Mouse (Mus musculus) common myeloid progenitor, adult 5-6 weeks (primary cell): ENCODE measurements around the gene Tcf7. TPM values are rescaled to one million over a fixed set of nuclear protein-coding genes. Genes with fewer than 3 reads are reported as not detected.

Source experiments
- ATAC-seq: replicated peaks from 2 replicates; pipeline ENCODE4 v1.8.0; 2016; ENCODE audit warnings: low read depth, mild to moderate bottlenecking, moderate TSS enrichment, inconsistent platforms; ENCODE audit not compliant: poor library complexity, severe bottlenecking
- total RNA-seq: library from RNA; stranded (forward); fragments of 200-1000, 187-1606 nt; gene quantifications from 2 replicates; pipeline ENCODE4 v1.2.3, GENCODE M21; 2017

Gene Tcf7
- total RNA-seq: 1.2 TPM in 2 replicates

GRCm38 (mm10) chr11:52282774-52283595 is at the start of gene Tcf7:
Tcf7 (minus strand) TSS chr11:52283014.
- no peak for ATAC-seq

- no peak for ATAC-seq
Observed at GRCm38 (mm10) chr11:52327313-52327712, 44.5 kb upstream of the Tcf7 start.

DNA sequence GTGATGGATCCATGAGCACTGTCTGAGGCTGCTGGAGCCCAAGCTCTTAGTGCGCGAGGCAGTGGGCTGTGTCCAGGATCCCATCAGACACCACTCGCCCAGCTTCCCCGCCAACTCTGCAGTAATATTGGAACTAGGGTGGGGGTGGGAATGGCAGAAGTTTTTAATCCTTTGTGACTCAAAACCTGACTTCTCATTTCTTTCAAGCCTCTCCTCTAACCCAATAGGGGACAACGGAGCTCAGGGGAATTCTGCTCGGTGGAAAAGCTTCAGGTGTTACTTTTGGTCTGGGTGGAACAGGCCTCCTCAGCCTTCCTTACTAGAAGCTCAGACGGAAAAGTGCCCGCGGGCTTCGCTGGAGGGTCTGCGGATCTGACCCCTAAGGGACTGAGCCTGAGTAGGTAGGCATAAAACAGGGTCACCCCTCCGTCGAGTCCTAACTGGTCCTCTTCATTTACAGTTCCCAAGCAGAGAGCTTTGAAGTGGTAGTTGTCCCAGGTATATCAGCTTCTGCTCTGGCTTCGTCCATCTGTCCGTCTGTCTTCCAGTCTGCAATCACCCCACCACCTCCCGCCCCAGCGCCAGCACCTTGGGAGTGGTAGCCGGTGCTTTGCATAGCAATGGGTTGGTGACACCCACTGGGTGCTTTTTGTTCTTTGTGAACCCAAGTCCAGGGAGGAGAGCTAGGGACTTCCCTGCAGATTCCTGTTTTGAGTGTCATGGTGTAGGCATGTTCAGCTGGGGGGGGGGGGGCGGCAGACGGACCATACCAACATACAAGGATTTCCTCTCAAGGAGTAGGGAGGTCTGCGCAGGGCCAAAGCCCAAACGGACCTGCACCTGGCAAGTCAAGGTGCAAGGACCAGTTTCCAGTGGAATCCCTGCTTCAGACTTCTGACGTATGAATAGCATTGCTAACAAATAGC is 41.9 kb upstream of the Tcf7 start:
- ATAC-seq: no peak

DNA sequence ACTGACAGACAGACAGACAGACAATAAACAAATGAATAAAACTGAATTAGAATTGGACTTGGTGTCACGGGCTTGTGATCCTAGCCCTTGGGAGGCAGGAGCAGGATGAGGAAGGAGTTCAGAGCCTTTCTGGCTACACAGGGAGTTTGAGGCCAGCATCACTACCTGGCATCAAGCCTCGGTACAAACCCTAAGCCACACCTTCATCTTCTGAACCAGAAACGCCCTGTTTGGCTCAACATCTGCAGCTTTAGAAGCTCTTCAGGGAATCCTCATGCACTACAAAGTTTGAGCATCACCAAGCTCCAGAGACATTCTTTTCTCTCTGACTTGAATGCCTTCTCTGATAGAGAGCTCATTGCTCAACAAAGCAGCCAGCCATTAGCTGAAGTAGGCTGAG is 38.7 kb upstream of the Tcf7 start:
- ATAC-seq: no peak

- ATAC-seq: no peak
Observed at GRCm38 (mm10) chr11:52320529-52320928, 37.7 kb upstream of the Tcf7 start.

DNA sequence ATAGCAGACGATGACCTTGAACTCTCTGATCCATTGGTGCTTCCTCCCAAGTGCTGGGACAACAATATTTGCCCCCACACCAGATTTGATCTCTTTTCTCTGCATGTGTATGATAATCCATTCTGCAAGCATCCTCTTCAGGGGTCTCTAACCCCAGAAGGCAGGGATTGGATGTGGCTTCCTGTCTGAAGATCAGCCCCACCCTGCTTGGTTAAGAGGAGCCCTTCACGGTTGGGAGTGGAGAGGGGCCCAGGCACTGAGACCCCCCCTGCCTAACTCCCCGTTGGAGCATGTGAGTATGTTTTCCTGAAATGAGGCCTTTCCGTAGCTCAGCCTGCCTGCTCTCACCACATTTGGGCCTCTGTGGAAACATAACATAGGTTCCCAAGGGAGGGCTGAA is 36.9 kb upstream of the Tcf7 start:
- no peak for ATAC-seq

DNA sequence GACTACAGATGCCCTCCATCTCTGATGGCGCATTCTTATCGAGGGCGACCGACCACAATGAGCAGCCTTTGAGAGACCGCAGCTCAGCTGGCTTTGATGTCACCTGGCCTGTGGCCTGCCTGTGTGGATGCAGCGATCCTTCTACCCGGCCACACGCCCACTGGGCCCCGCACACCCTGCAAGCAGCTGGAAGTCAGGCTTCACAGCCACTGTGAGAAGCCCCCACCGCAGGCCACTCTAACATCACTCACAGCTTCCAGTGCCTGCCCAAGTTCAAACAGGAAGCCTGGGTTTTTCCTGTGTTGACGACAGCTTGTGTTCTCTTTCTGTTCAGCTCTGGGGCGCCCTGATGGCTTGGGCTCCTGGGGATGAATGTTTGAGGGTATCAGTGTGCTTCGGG is 35.6 kb upstream of the Tcf7 start:
- ATAC-seq: peak; percentile 91

- ATAC-seq: peak; percentile 15; the same call in 1 of the 2 replicates
Observed at GRCm38 (mm10) chr11:52314102-52314793, 31.4 kb upstream of the Tcf7 start.

- peak; percentile 48; the same call in 1 of the 2 replicates for ATAC-seq
Observed at GRCm38 (mm10) chr11:52310709-52311108, 27.9 kb upstream of the Tcf7 start.

- ATAC-seq: no peak
Observed at GRCm38 (mm10) chr11:52309487-52309886, 26.7 kb upstream of the Tcf7 start.

DNA sequence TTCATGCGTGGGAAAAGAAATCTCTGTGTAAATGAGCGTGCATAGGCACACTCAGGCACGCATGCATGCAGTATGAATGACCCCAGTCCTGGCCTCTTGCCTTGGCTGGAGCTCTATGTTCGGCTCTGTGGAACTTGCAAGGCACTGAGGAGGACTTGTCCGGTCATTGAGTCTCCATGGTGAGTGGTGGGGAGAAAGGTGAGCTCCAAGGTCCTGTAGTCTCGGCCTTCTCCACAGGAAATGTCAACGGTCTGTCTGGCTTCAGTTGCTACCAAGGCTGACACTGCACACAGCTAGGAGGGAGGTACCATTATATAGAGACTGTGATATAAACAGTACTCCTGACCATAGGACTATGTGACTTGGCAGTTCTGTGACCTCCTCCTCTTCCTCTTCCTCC is 23.6 kb upstream of the Tcf7 start:
- ATAC-seq: no peak

GRCm38 (mm10) chr11:52305266-52305665 is 22.5 kb upstream of the Tcf7 start:
- ATAC-seq: peak; percentile 97

- no peak for ATAC-seq
Observed at GRCm38 (mm10) chr11:52302668-52303067, 19.9 kb upstream of the Tcf7 start.

DNA sequence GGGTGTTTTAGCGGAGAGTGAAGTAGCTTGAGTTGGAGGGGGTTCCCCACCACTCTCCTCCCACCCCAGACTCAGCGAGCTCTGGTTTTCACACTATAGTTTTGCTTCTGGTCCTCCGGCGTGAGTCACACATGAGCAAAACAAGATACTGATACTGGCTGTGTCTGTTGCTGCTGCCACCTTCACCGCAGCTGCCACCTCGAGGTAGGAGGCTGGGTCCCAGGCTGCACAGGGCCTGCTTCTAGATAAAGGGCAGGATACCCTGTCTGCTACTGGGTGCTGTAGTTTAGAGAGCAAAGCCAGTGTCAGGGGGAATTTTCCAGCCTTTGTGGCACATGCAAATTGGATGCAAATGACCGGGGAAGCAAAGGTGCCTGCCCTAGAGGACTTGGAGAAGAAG is 16.9 kb upstream of the Tcf7 start:
- ATAC-seq: no peak

DNA sequence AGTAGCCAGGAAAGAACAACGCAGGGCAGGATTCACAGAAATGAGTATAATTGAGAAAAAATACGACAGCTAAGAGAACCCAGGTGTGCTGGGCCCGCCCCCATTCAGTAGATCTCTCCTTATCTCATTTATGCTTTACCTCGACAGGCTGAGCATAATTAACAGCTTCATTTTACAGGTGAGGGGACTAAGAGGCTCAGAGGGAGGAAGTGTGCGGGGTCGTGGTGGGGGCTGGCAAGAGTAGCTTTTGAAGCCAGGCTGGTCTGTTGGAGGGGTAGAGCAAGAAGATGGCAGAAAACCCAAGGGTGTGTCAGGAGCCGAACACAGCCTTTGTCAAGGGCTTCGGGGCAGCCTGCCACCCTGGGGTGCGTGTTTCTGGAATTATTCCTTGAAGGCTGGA is 16.1 kb upstream of the Tcf7 start:
- no peak for ATAC-seq

DNA sequence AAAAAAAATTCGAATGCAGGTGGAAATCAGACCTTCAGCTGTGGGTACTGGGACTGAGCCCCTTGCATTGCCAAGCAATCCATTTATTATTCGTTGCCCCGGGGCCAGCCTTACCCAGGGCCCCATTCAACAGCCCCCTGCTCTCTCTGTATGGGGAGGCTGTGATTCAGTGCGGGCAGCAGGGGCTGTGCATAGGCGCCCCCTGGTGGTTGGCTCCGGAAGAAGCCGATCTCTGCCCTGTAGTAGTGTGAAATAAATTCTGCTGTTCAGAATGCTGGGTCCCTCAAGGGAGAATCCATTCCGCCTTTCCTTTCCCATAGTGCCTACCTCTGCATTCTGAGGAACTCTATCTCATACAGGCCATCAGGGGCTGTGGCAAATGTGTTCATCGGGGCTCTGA is 14.5 kb upstream of the Tcf7 start:
- peak; percentile 90 for ATAC-seq

DNA sequence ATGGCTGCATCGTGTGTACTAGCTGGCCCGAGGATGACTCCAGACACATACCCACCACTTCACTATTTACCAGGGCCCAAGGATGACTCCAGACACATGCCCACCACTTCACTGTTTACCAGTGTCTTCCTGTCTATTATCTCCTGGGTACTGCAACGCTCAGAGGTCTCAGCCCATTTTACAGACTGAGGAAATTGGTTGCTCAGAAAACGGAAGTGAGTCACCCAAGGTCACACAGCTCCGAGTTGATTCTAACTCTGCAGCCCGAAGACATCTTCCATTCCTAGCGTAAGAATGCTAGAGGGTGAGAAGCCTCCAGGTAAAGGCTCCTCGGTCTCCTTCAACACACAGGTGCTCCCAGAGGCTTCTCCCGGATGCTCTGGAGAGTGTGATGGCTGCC is 11.3 kb upstream of the Tcf7 start:
- ATAC-seq: no peak

DNA sequence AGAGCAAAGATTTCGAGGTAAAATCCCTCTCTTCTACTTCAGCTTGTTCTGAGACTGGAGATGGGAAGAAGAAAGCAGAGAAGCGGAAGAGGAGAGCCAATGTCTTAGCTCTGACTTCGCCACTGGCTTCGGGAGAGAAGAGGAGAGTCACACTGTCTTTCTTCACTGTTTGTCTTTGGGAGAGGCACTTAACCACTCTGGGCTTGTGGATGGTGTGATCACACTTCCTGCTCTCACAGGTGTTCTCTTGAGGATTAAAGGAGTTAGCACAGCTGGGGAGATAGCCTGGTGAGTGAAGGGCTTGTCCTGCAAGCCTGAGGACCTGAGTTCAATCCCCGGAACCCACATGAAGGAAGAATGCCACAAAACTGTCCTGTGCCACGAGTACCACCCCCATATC is 10.1 kb upstream of the Tcf7 start:
- no peak for ATAC-seq

GRCm38 (mm10) chr11:52292346-52292745 is 9.5 kb upstream of the Tcf7 start:
- no peak for ATAC-seq

DNA sequence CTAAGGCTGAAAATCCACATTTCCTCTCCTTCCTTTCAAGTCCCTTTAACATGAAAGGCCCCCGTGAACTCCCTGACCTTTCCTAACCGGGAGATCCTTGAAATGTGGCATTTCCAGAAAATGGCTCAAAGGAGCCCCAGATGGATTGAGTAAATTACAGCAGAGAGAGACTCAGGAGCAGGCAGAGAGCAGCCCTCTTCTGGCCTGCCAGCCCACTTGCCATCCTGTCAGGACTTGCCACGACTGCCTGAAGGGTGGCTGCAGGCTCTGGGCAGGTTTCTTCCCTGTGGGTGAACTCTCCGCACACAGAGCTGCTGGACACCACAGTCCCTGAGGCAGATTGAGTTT is 4.1 kb upstream of the Tcf7 start:
- ATAC-seq: no peak
